Mouse (Mus musculus): ENCODE measurements around the gene Wdr82. TPM values are rescaled to one million over a fixed set of nuclear protein-coding genes. Genes with fewer than 3 reads are reported as not detected.

Gene Wdr82
- polyA plus RNA-seq, 1 experiment, result 3.7 TPM

GRCm38 (mm10) chr9:106203990-106204851 is 33.5 kb downstream of the Wdr82 start:
- Histone ChIP-seq H3K4me1 (peaks cover 86% of the 10 kb centered on the region), H3K4me3 (replicated peaks) (peak overlapping the region; percentile 100), H3K9me3 (no peaks in the 10 kb centered on the region), H3K27me3 (replicated peaks) (no peaks in the 10 kb centered on the region), H3K36me3 (replicated peaks; ENCODE audit: low read length) (peaks cover 43% of the 10 kb centered on the region)
- no peak for TF ChIP-seq GATA1 (IDR thresholded peaks at IDR 0.05; ENCODE audit: borderline replicate concordance, low read length)
- no peak for TF ChIP-seq FLI1 (IDR thresholded peaks at IDR 0.05; ENCODE audit: low read length)

DNA sequence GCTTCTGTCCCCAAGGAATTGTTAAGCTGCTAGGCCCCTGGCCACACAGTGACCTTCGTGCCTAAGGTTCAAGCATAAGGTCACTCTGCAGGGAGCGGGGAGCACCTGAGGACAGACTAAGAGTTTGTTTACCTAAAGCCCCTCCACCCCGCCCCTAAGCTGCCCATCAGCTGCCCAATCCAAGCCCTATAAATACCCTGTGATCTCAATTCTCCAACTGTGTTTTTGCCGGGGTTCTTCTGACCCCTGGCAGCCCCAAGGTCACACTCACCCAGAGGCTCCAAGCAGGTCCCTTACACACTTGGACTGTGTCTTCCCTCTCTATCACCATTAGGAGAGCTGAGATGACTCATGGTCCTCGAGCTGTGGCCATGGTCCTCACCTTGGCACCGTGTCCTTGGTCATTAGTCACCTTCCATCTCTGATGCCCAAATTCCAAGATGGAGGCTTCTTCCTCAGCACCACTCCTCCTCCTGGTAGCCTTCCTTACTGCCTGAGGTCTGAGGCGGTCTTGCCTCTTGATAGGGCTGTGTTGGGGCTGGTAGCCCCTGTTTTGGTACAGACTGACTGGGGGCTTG is 35.1 kb downstream of the Wdr82 start:
- peaks cover 83% of the 10 kb centered on the region for H3K4me1 ChIP-seq
- H3K9me3 ChIP-seq, result no peaks in the 10 kb centered on the region
- TF ChIP-seq GATA1 (IDR thresholded peaks at IDR 0.05; ENCODE audit: borderline replicate concordance, low read length), result no peak
- no peak for TF ChIP-seq FLI1 (IDR thresholded peaks at IDR 0.05; ENCODE audit: low read length)
- no peaks in the 10 kb centered on the region for H3K27me3 ChIP-seq (replicated peaks)
- H3K36me3 ChIP-seq (replicated peaks; ENCODE audit: low read length), result peaks cover 59% of the 10 kb centered on the region
- H3K4me3 ChIP-seq (replicated peaks), result peak overlapping the region; percentile 89

GRCm38 (mm10) chr9:106206515-106206914 is 35.8 kb downstream of the Wdr82 start:
- peaks cover 66% of the 10 kb centered on the region for H3K36me3 ChIP-seq (replicated peaks; ENCODE audit: low read length)
- H3K9me3 ChIP-seq, result no peaks in the 10 kb centered on the region
- H3K4me3 ChIP-seq (replicated peaks), result peak overlapping the region; percentile 89
- no peaks in the 10 kb centered on the region for H3K27me3 ChIP-seq (replicated peaks)
- no peak for TF ChIP-seq FLI1 (IDR thresholded peaks at IDR 0.05; ENCODE audit: low read length)
- no peak for TF ChIP-seq GATA1 (IDR thresholded peaks at IDR 0.05; ENCODE audit: borderline replicate concordance, low read length)
- peaks cover 90% of the 10 kb centered on the region for H3K4me1 ChIP-seq

GRCm38 (mm10) chr9:106208181-106208580 is 37.5 kb downstream of the Wdr82 start:
- TF ChIP-seq FLI1 (IDR thresholded peaks at IDR 0.05; ENCODE audit: low read length) (no peak), GATA1 (IDR thresholded peaks at IDR 0.05; ENCODE audit: borderline replicate concordance, low read length) (no peak)
- Histone ChIP-seq H3K36me3 (replicated peaks; ENCODE audit: low read length) (peaks cover 83% of the 10 kb centered on the region), H3K4me1 (peaks cover 88% of the 10 kb centered on the region), H3K27me3 (replicated peaks) (no peaks in the 10 kb centered on the region), H3K4me3 (replicated peaks) (peak overlapping the region; percentile 89), H3K9me3 (no peaks in the 10 kb centered on the region)

DNA sequence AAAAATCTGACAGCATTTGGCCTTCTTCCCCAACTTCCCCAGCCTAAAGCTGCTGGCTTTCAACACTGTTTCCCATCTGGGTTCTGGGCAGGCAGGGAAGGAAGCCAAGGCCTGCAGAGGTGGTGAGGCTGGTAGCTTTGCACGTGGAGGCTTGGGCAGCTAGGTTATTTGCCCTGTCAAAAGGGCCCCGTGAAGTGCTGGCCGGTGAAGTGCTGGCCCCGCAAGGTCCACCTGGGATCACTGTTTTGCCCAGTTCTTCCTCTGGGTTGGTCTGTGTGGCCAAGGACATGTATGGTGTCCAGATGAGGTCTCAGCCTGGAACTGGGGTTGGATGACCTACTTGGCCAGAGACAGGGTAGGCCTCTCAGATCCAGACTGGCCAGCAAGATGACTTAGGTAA is 39.2 kb downstream of the Wdr82 start:
- peaks cover 91% of the 10 kb centered on the region for H3K36me3 ChIP-seq (replicated peaks; ENCODE audit: low read length)

DNA sequence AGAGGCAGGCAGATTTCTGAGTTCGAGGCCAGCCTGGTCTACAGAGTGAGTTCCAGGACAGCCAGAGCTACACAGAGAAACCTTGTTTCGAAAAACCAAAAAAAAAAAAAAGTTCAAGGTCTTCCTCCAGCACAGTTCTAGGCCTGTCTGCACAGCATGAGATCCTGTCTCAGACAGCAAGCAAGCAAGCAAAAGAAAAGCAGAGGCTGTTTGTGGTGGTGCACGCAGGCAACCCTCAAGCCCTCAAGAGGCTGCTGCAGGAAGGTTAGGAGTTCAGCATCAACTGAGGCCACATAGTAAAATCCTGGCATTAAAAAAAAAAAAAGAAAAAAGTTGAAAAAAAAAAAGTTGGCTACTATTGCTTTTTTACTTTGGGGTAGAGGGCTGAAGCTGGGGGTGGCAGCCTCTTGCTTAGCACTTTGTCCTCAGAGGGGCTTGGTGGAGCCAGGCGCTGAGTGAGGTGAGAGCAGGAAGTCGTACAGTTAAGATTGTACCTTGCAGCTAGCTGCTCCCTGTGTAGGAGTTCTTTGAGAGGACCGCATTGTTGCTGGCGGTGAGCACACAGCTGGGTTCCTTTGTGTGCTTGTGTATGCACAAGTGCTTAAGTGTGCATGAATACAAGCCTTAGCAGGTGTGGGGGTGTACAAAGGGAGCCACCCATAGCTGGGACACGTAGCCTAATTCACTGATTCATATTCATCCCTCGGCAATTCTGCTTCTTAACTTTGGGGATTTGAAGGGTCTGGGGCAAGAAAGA is 40.3 kb downstream of the Wdr82 start:
- no peaks in the 10 kb centered on the region for H3K9me3 ChIP-seq
- no peaks in the 10 kb centered on the region for H3K27me3 ChIP-seq (replicated peaks)
- H3K4me3 ChIP-seq (replicated peaks), result no peak overlapping the region
- peaks cover 95% of the 10 kb centered on the region for H3K36me3 ChIP-seq (replicated peaks; ENCODE audit: low read length)
- no peak for TF ChIP-seq GATA1 (IDR thresholded peaks at IDR 0.05; ENCODE audit: borderline replicate concordance, low read length)
- TF ChIP-seq FLI1 (IDR thresholded peaks at IDR 0.05; ENCODE audit: low read length), result no peak
- peaks cover 76% of the 10 kb centered on the region for H3K4me1 ChIP-seq

More for the DNA sequence above, 39.2 kb downstream of the Wdr82 start:
- no peak overlapping the region for H3K4me3 ChIP-seq (replicated peaks)
- no peaks in the 10 kb centered on the region for H3K27me3 ChIP-seq (replicated peaks)
- no peaks in the 10 kb centered on the region for H3K9me3 ChIP-seq
- peaks cover 84% of the 10 kb centered on the region for H3K4me1 ChIP-seq
- TF ChIP-seq GATA1 (IDR thresholded peaks at IDR 0.05; ENCODE audit: borderline replicate concordance, low read length) (no peak), FLI1 (IDR thresholded peaks at IDR 0.05; ENCODE audit: low read length) (no peak)

- H3K4me3 ChIP-seq (replicated peaks), result peak overlapping the region; percentile 56
- H3K36me3 ChIP-seq (replicated peaks; ENCODE audit: low read length), result peaks cover 96% of the 10 kb centered on the region
- no peak for TF ChIP-seq GATA1 (IDR thresholded peaks at IDR 0.05; ENCODE audit: borderline replicate concordance, low read length)
- H3K27me3 ChIP-seq (replicated peaks), result no peaks in the 10 kb centered on the region
- peaks cover 67% of the 10 kb centered on the region for H3K4me1 ChIP-seq
- H3K9me3 ChIP-seq, result no peaks in the 10 kb centered on the region
These were observed 41.2 kb downstream of the Wdr82 start for GRCm38 (mm10) chr9:106211680-106212593.

- Histone ChIP-seq H3K9me3 (no peaks in the 10 kb centered on the region), H3K4me3 (replicated peaks) (no peak overlapping the region), H3K4me1 (peaks cover 60% of the 10 kb centered on the region), H3K27me3 (replicated peaks) (no peaks in the 10 kb centered on the region), H3K36me3 (replicated peaks; ENCODE audit: low read length) (peaks cover 96% of the 10 kb centered on the region)
- TF ChIP-seq GATA1 (IDR thresholded peaks at IDR 0.05; ENCODE audit: borderline replicate concordance, low read length) (no peak), FLI1 (IDR thresholded peaks at IDR 0.05; ENCODE audit: low read length) (no peak)
These were observed 41.9 kb downstream of the Wdr82 start for GRCm38 (mm10) chr9:106212594-106212981.
